Mouse (Mus musculus) heart, embryonic 15.5 days (tissue): ENCODE measurements around the gene Gstcd. TPM values are rescaled to one million over a fixed set of nuclear protein-coding genes. Genes with fewer than 3 reads are reported as not detected.

Source experiments
- ATAC-seq: fragments of 200-750 bp; cut with Nextera tagmentation; replicated peaks from 2 replicates; pipeline ENCODE4 v1.8.0; 2017; ENCODE audit warnings: low read depth, moderate TSS enrichment; ENCODE audit not compliant: insufficient number of reproducible peaks, insufficient read depth, low FRiP score
- H3K27ac ChIP-seq: fragments of 300-500 bp; sonication (generic); 2 replicates; pipeline ENCODE4 v1.5.1; 2015; ENCODE audit warnings: mild to moderate bottlenecking, inconsistent platforms
- H3K27me3 ChIP-seq: fragments of 300-500 bp; sonication (generic); 2 replicates; pipeline ENCODE4 v1.6.1; 2015; ENCODE audit warnings: inconsistent platforms
- H3K36me3 ChIP-seq: fragments of 300-500 bp; sonication (generic); 2 replicates; pipeline ENCODE4 v1.6.1; 2015; ENCODE audit warnings: mild to moderate bottlenecking, inconsistent platforms
- H3K4me1 ChIP-seq: fragments of 300-500 bp; sonication (generic); replicated peaks from 2 replicates; pipeline ENCODE4 v1.6.1; 2015; ENCODE audit warnings: inconsistent platforms
- H3K4me2 ChIP-seq: fragments of 300-500 bp; sonication (generic); 2 replicates; pipeline ENCODE4 v1.6.1; 2015; ENCODE audit warnings: inconsistent platforms, mild to moderate bottlenecking, moderate library complexity
- H3K4me3 ChIP-seq: fragments of 300-500 bp; sonication (generic); 2 replicates; pipeline ENCODE4 v1.5.1; 2015; ENCODE audit warnings: mild to moderate bottlenecking, inconsistent platforms
- H3K9ac ChIP-seq: fragments of 300-500 bp; sonication (generic); 2 replicates; pipeline ENCODE4 v1.6.1; 2015; ENCODE audit warnings: mild to moderate bottlenecking, inconsistent platforms
- H3K9me3 ChIP-seq: fragments of 300-500 bp; sonication (generic); replicated peaks from 2 replicates; pipeline ENCODE4 v1.6.1; 2016; ENCODE audit warnings: inconsistent platforms
- WGBS: fragments of 180-500 bp; shearing (Covaris S2); methylation state at CpG from one replicate; pipeline ENCODE4 v1.1.7; 2015; ENCODE audit warnings: mixed read lengths; 5-methylcytosine and 5-hydroxymethylcytosine counted together
- polyA plus RNA-seq: library from polyadenylated mRNA; unstranded; fragments of >200 nt; fragmentation: Nextera tagmentation; extraction: Ambion mirVana; gene quantifications from 2 replicates; pipeline ENCODE4 v1.2.1, GENCODE M21; 2015

Gene Gstcd
- polyA plus RNA-seq, 1 experiment from 2014 or later: 3.0 TPM

GRCm38 (mm10) chr3:133007250-133007649, 84.6 kb downstream of the Gstcd start:
- Histone ChIP-seq H3K4me1 (no peaks in the 10 kb centered on the region), H3K9me3 (no peaks in the 10 kb centered on the region), H3K36me3 (peaks cover 3% of the 10 kb centered on the region; the same call in 1 of the 2 replicates), H3K9ac (no peak overlapping the region), H3K27me3 (no peaks in the 10 kb centered on the region), H3K4me3 (no peak overlapping the region), H3K4me2 (no peak overlapping the region), H3K27ac (no peak overlapping the region)
- WGBS: 83% methylated on average over 4 of the region's 4 CpGs
- no peak for ATAC-seq

GRCm38 (mm10) chr3:132996299-132996698, 95.5 kb downstream of the Gstcd start:
- Histone ChIP-seq H3K36me3 (peaks cover 3% of the 10 kb centered on the region; the same call in 1 of the 2 replicates), H3K9ac (no peak overlapping the region), H3K4me3 (no peak overlapping the region), H3K27me3 (no peaks in the 10 kb centered on the region), H3K4me2 (no peak overlapping the region), H3K4me1 (no peaks in the 10 kb centered on the region), H3K9me3 (no peaks in the 10 kb centered on the region), H3K27ac (no peak overlapping the region)
- ATAC-seq: no peak
- WGBS: 87% methylated on average over 9 of the region's 9 CpGs

- H3K36me3 ChIP-seq: peaks cover 3% of the 10 kb centered on the region; the same call in 1 of the 2 replicates
- H3K27me3 ChIP-seq: no peaks in the 10 kb centered on the region
- 83% methylated on average over 3 of the region's 3 CpGs for WGBS
- H3K4me1 ChIP-seq: no peaks in the 10 kb centered on the region
- H3K9ac ChIP-seq: no peak overlapping the region
- H3K4me2 ChIP-seq: no peak overlapping the region
- no peak overlapping the region for H3K27ac ChIP-seq
- no peak overlapping the region for H3K4me3 ChIP-seq
- no peaks in the 10 kb centered on the region for H3K9me3 ChIP-seq
- ATAC-seq: no peak
Measured at GRCm38 (mm10) chr3:132995904-132996267, 95.9 kb downstream of the Gstcd start.

GRCm38 (mm10) chr3:132995172-132995903, 96.5 kb downstream of the Gstcd start:
- ATAC-seq: no peak
- no peaks in the 10 kb centered on the region for H3K27me3 ChIP-seq
- H3K27ac ChIP-seq: no peak overlapping the region
- H3K9ac ChIP-seq: no peak overlapping the region
- no peak overlapping the region for H3K4me2 ChIP-seq
- no peaks in the 10 kb centered on the region for H3K9me3 ChIP-seq
- H3K36me3 ChIP-seq: peaks cover 3% of the 10 kb centered on the region; the same call in 1 of the 2 replicates
- no peaks in the 10 kb centered on the region for H3K4me1 ChIP-seq
- H3K4me3 ChIP-seq: no peak overlapping the region
- WGBS: 68% methylated on average over 7 of the region's 7 CpGs

GRCm38 (mm10) chr3:132986188-132986587, 105.6 kb downstream of the Gstcd start:
- ATAC-seq: no peak
- Histone ChIP-seq H3K4me3 (no peak overlapping the region), H3K4me1 (peaks cover 7% of the 10 kb centered on the region), H3K9ac (no peak overlapping the region), H3K36me3 (0 out of 2 replicates have a peak, but pooled peaks cover 3% of the 10 kb centered on the region), H3K9me3 (no peaks in the 10 kb centered on the region), H3K27ac (no peak overlapping the region), H3K4me2 (no peak overlapping the region), H3K27me3 (no peaks in the 10 kb centered on the region)
- 80% methylated on average over 5 of the region's 5 CpGs for WGBS

GRCm38 (mm10) chr3:132983845-132984485, 107.9 kb downstream of the Gstcd start:
- Histone ChIP-seq H3K4me3 (no peak overlapping the region), H3K27me3 (no peaks in the 10 kb centered on the region), H3K4me2 (no peak overlapping the region), H3K27ac (peak overlapping the region; percentile 10; the same call in 1 of the 2 replicates), H3K9me3 (no peaks in the 10 kb centered on the region), H3K36me3 (0 out of 2 replicates have a peak, but pooled peaks cover 3% of the 10 kb centered on the region), H3K4me1 (peaks cover 7% of the 10 kb centered on the region), H3K9ac (no peak overlapping the region)
- no peak for ATAC-seq
- WGBS: 25% methylated on average over 4 of the region's 4 CpGs

- H3K9me3 ChIP-seq: no peaks in the 10 kb centered on the region
- ATAC-seq: no peak
- peaks cover 7% of the 10 kb centered on the region for H3K4me1 ChIP-seq
- WGBS: 99% methylated on average over 2 of the region's 2 CpGs
- 0 out of 2 replicates have a peak, but pooled peaks cover 3% of the 10 kb centered on the region for H3K36me3 ChIP-seq
- H3K4me3 ChIP-seq: no peak overlapping the region
- H3K27me3 ChIP-seq: no peaks in the 10 kb centered on the region
- no peak overlapping the region for H3K4me2 ChIP-seq
- no peak overlapping the region for H3K9ac ChIP-seq
- H3K27ac ChIP-seq: no peak overlapping the region
Measured at GRCm38 (mm10) chr3:132981968-132982367, 109.9 kb downstream of the Gstcd start.

GRCm38 (mm10) chr3:132979781-132980461, 111.9 kb downstream of the Gstcd start:
- ATAC-seq: no peak
- Histone ChIP-seq H3K4me3 (no peak overlapping the region), H3K9me3 (no peaks in the 10 kb centered on the region), H3K36me3 (0 out of 2 replicates have a peak, but pooled peaks cover 3% of the 10 kb centered on the region), H3K27me3 (no peaks in the 10 kb centered on the region), H3K4me1 (peaks cover 7% of the 10 kb centered on the region), H3K27ac (no peak overlapping the region), H3K4me2 (no peak overlapping the region), H3K9ac (no peak overlapping the region)
- WGBS: 91% methylated on average over 12 of the region's 12 CpGs

- ATAC-seq: no peak
Measured at GRCm38 (mm10) chr3:132966255-132966654, 125.6 kb downstream of the Gstcd start.

GRCm38 (mm10) chr3:132964715-132965507, 126.9 kb downstream of the Gstcd start:
- Histone ChIP-seq H3K27ac (no peak overlapping the region), H3K9me3 (no peaks in the 10 kb centered on the region), H3K27me3 (no peaks in the 10 kb centered on the region), H3K4me2 (no peak overlapping the region), H3K9ac (no peak overlapping the region), H3K36me3 (no peaks in the 10 kb centered on the region), H3K4me3 (no peak overlapping the region), H3K4me1 (no peaks in the 10 kb centered on the region)
- ATAC-seq: no peak
- WGBS: 58% methylated on average over 9 of the region's 9 CpGs

More at GRCm38 (mm10) chr3:132966255-132966654, 125.6 kb downstream of the Gstcd start:
- Histone ChIP-seq H3K4me2 (no peak overlapping the region), H3K27ac (no peak overlapping the region), H3K4me3 (no peak overlapping the region), H3K9ac (no peak overlapping the region), H3K27me3 (no peaks in the 10 kb centered on the region), H3K36me3 (no peaks in the 10 kb centered on the region), H3K9me3 (no peaks in the 10 kb centered on the region), H3K4me1 (no peaks in the 10 kb centered on the region)
- 70% methylated on average over 5 of the region's 5 CpGs for WGBS
